Mouse (Mus musculus): ENCODE results near the gene Ptges2.
"Not testable (repeated sequence)": the region's sequence is repeated elsewhere in the genome, so short reads cannot be mapped to it uniquely, and the experiment has no call there.

Gene Ptges2

DNA sequence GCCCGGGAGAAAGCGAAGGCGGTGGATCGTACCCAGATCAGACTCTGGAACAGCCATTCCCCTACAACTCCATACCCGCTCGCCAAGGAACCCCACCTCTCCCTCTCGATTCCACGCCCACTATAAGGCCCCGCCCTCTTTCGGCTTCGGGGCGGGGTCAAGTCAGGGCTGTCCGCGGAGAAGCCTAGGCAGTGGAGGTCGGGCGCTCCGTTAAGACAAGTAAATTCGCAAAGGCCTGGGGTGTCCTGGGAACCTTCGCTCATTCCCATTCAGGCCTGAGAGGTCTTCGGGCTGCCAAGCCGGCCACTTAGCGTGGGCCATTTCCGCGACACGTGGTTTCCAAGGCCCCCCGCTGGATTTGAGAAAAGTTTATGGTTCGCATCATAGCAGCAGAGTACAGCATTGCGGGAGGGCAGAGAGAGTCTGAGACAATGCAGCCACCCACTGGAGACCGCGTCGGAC is at the start of gene Ptges2:
Ptges2 (plus strand) TSS at position 413 of the 462 bp plus-strand sequence.
- peak; percentile 92 to 94 for DNase-seq

DNA sequence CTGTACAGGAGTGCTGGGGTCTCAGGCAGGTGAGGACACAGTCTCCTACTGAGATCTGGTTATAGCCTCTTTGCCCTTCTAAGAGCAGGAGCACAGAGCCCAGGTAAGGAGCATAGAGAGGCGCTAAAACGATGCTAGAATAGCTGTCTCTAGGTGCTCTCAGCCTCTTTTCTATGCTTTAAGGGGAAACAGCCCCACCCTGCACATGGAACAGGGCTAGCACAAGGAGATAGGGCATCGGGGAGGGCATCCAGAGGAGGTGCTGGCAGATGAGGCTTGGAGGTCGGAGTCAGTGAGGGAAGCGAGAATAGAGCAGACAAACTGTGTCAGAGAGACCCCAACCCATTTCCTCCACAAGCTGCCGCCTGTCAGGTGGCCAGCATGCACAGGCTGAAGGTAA is 48.7 kb upstream of the Ptges2 start:
- DNase-seq = no peak

DNA sequence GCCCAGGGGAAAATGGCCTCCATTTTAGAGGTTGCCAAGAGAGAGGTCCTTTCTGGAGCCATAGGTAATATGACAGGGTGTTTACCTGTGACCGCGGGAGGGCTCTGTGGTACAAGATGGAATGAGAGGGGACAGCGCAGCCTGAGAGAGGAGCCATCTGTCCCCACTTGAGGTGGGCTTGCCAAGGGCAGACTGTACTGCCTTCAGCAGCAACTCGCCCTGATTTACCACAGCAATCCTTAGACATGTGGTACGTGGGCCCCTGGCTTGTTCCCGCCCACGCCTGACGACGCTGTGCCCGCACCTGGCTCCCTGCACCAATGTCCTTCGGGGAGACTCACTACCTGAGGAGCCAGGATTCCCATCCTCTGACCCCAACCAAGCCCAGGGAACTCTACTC is 47.4 kb upstream of the Ptges2 start:
- DNase-seq = no peak

DNA sequence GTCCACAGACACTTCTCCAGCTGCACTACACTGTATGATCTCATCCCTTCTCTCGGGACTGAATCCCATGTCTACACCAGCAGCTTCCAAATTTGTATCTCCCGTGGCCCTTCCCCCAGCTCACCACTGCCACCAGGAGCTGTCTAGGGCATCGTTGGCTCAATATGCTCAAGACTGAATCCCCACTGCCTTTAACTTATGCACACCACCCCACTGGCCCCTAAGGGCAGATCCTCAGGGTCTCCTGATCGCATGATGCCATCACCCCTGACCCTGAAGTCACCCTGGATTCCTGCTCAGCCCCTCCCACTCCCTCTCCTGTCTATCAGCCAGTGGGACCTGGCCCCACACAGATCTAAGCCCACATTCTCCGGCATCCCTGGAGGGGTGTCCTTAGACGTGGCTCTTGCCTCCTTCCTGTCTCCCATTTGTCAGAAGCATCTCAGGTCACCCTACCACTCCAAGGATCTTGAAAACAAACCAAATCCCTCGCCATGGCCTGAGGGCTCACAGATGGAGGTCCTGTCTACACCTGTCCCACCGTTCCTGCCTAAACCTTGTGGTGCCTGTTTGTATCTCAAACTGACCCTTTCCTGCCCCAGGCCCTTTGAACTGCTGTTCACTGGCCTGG is 46.0 kb upstream of the Ptges2 start:
- no peak for DNase-seq

DNA sequence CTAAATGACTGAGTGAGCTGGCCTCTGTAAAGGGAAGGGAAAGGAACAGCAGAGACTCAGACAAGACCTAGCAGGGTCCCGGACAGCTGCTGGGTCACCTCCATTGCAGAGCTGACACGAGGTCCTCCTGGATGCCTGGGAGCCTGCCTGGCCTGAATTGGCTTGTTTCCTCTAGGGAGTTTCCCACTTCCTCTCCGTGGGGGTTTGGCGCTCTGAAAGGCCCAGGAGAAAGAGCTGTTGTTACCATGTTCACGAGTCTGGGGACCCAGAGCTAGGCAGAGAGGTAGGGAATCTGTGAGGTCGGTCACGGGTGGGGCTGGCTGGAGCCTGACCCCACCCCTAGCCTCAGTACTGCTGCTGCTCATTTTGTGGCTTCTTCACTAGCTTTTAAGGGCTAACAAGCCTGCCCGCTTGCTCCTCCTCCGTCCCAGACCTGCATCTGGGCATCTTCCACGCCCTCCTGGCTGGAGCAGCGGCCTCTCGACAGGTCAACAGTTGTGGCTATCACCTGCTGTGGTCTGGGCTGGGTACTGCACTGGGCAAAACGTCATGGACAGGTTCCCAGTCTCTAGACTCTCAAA is 45.1 kb upstream of the Ptges2 start:
- DNase-seq = no peak

DNA sequence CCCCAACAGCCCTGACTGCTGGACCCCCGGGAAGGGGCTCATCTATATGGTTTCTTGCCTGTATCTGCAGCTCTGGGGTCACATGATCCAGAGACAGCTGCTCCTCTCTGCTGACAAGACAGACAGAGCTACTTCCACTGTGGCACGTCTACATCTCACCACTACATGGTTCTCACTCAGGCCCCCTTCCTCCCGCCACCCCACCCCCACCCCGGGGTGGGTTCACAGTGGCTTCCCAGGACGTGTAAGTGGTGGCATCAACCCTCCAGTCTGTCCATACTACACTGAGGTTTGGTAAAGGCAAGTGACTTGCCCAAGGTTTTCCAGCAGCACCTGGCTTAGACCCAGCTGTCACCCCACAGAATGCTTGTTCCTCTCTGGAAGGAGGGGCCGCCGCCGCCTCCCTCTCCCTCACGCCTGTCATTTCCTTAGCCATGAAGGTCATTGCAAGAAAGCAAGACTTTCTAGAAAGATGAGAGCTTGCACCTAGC is 44.2 kb upstream of the Ptges2 start:
- no peak for DNase-seq

DNA sequence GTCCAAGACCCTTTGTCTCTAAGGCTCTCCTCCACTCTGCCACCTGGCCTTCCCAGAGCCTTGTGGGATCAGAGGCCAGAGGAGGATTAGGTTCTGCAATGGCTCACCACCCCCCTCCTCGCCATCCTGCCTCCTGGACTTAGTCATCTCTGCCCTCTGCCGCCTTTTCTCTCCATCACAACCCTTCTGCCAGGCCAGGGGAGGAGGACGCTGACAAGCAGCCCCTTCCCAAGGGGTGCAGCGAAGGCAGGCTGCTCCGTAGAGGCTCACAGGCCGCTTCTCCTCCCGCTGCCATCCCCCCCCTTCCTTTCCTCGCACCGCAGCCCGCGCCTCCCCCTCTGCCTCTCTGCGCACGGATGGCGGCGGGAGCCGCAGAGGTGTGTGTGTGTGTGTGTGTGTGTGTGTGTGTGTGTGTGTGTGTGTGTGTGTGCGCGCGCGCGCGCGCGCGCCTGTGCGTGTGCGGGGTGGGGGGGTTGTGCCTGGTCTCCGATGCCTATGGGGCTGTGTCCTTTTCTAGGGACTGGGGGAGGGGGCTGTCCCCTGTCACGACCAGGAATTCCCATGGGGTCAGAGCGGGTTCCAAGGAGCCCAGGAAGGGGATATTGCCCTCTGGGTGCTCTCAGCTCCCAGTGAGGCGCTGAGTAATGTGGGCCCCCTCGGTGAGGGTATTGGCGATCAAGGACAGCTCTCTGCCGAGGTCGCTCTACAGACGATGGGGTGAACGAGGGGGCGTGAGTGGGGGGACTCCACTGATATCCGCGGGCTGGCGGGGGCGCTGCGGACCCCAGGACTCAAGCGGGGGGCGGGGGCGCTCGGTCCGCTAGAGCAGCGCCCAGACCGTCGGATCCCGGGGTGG is 43.3 kb upstream of the Ptges2 start, which contains the start of gene Ciz1:
Ciz1 (plus strand) TSS at position 177 of the 856 bp plus-strand sequence.
- peak in 1 of 2 experiments; percentile 7 for DNase-seq

DNA sequence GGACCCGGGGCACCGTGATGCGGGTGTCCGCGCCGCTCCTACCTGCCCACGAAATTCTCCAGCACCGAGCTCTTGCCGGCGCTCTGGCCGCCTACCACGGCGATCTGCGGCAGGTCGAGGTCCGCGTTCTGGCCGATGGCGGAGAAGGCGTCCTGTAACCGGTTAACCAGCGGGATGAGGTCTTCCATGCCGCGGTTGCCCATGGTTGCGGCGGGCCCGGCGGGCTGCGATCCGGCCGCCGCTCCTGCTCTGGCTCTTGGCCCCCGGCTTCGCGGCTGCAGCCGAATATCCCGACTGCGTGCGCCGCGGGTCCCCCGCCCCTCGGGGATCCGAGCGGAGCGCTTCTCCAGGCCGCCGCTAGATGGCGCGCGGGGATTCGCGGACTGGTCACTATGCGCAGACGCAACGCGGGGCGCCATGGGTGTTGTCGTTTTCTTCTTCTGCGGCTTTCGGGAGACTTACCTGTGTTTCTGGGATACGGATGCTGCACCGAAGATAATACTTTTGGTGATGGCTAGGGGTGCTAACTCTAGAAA is 42.6 kb upstream of the Ptges2 start, which contains the start of gene Dnm1:
Dnm1 (minus strand) TSS at position 332 of the 536 bp plus-strand sequence.
- DNase-seq = peak; percentile 89

DNA sequence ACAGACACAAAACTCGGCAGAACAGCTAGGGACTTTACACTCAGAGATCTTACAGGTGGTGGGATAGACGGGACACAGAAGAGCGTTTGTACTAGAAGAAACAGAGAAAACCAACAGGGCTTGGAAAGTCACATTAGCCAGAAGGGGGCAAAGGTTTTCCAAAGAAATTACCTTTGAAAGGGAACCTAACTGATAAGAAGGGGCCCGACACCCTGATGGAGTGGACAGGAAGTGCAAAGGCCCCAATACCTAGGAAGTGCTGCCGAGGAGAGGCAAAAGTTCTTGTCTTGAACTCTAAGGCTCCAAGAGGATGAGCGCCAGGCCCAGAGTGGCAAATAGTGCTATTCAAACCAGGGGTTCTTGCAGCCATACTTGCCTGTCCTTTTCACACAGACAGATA is 41.9 kb upstream of the Ptges2 start:
- no peak for DNase-seq

DNA sequence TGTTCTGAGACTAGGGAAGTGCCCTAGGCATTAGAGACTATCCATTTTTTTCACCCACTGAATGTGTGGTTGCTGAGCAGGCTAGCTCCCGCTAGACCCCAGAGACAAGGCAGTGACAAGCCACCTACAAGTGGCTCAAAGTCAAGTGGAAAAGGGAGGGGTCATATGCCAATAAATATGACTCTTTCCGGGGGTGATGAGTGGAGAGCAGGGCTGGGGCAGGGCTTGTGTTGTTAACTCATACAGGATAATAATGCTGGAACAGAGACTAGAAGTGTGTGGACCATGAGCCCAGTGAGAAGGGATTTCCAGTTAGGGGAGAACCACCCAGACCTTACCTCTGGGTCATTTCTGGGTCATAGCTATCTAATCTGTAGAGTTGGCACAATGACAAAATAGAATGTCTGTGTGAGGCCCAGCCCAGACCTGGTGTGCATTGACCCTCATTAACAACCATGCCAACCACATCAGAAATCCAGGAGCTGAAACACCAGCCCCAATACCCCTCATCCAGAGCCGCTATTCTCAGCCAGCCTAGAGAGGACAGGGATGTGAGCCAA is 41.3 kb upstream of the Ptges2 start:
- DNase-seq = no peak

DNA sequence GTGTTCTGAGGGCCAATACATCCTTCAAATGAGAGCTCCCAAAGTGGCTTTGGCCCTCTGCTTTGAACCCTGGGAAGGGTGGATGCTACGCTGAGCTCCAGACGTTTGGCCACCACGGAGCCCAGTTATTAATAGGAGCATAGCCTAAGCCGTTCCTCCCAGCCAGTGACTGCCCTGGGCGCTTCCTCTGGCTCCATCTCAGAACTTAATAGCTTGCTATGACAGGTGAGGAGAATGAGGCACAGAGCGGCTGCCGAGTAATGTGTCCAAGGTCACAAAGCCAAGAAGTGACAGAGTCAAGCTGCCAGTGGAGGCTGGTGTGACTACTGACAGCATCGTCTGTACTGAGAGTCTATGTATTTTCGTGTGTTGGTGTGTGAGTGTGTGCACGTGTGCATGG is 39.5 kb upstream of the Ptges2 start:
- DNase-seq = no peak

DNA sequence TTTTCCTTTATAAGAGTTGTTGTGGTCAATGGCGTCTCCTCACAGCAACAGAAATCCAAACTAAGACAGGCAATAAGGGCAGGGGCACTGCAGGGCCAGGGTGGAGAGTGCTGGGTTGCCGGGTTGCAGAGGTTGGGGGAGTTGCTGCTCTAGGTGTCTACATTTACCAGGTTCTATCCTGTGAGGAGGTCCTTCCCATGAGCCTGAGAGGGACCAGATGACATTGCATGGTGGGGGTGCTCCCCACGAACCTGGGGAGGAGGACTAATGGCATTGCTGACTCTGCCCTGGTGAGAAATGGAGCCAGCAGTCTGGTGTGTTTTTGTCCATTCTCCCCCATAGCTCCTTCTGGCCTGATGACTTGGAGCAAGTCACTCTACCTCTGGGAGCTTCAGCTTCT is 38.0 kb upstream of the Ptges2 start:
- no peak for DNase-seq

DNA sequence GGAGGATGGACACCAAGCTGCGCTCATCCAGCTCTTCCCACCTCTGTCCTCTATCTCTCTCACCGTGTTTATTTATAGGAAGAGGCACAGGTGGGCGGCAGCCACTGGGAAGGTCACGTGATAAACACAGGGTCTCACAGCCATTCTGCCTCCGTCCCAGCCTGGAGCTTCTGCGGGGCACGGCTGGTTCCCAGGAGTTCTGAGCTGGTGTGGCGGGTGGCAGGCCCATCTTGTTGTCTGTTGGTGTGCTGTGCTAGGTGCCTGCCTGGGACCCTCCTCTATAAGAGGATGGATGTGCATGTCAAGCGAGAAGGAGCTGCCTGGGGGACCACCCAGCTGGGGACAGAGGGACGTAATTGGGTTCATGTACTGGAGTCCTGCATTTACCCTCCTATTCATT is 37.3 kb upstream of the Ptges2 start:
- no peak for DNase-seq

DNA sequence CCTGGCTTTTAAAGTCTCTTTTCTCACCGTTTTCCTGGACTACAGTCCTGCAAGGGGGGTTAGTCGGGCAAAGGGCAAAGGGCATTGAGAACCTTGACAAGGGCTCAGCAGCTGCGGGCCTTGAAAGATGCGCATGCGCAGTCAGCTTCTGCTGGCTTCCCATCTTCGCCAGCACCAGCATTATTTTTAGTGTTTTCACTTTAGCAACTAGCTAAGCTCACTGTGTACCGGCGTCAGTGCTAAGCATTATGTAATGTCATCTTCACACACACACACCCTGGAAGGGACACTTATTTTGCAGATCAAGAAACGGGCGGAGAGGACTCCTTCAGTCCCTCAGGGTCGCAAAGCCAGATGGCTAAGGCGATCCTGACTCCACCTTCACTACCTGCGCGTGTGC is 35.0 kb upstream of the Ptges2 start:
- peak; percentile 91 to 95 for DNase-seq

DNA sequence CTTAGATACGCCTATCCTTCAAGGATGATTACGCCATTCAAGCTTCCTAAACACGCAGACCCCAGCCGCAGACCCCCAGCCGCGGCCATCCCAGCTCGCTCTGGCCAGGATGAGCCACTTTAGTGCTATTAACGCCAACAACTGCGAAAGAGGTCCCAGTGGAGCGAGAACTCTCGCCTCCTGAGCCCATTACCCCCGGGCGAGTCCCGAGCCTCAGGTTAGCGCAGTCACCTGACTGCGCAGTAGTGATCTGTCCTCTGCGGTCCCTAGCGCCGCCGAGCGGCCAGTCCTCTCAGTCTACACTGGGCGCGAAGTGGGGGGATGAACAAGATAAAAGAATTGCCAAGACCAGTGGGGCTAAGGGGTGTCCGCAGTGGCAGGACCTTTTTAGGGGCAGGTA is 34.3 kb upstream of the Ptges2 start:
- DNase-seq = peak; percentile 83 to 91

DNA sequence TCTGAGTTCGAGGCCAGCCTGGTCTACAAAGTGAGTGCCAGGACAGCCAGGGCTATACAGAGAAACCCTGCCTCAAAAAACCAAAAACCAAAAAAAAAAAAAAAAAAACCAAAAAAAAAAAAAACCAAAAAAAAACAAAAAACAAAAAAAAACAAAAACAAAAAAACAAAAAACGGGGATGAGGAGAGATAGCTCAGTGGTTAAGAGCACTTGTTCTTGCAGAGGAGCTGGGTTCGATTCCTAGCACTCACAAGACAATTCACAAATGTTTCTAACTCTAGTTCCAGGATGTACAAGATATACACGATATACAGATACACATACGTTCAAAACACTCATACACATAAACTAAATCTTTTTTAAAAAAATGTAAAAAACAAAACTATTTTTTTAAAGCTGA is 33.4 kb upstream of the Ptges2 start:
- DNase-seq = not testable (repeated sequence)

DNA sequence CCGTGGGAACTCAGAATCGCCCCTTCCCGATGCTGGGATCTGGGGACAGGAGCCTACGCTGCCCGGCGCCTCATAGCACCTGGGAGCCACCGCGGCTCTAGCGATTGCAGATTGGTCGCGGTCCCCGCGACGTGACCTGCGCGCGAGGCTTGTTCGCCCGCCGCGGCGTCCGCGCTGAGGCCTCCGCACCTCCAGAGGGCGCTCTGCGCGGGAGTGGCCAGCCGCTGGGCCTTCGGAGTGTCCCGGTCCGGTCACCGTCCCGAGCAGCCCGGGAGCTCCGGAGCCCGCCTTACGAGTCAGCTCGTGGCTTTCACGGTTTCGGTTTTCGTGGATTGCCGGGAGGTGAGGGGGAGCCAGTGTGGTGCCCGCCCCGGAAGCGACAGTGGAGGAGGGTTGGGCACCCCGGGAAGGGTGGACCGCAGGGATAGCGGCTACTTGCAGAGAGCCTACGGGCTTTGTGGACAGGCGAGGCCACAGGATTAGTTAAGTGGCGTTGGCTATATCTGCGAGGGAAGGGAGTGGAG is 32.8 kb upstream of the Ptges2 start:
- DNase-seq = peak; percentile 88 to 96

DNA sequence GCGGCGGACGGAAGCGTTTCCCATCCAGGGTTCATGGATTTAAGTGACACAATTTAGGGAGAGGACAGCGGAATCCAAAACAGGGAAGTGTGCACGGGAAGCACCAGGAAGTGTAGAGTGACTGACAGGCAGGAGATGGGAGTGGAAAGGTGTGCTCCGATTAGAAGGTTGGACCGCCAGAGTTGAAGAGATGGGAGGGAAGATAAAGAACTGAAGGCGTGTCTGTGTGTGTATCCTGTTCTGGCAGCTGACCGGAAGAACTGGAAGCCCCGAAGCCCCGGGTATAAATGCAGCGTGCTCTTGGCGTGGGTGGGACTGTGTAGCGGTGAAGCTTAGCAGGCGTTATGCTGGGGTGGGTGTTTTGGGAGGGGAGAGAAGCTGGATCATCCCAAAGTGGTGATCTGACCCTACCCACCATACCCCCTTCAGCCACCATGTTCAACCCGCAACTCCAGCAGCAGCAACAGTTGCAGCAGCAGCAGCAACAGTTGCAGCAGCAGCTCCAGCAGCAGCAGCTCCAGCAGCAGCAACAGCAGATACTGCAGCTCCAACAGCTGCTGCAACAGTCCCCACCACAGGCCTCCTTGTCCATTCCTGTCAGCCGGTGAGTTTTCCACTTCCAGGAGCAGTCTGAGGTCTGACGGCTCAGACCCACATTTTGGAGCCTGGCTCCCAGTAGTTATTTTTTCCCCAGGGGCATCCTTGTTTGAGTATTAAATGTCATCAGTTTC is 32.2 kb upstream of the Ptges2 start:
- peak; percentile 48 to 72 for DNase-seq

DNA sequence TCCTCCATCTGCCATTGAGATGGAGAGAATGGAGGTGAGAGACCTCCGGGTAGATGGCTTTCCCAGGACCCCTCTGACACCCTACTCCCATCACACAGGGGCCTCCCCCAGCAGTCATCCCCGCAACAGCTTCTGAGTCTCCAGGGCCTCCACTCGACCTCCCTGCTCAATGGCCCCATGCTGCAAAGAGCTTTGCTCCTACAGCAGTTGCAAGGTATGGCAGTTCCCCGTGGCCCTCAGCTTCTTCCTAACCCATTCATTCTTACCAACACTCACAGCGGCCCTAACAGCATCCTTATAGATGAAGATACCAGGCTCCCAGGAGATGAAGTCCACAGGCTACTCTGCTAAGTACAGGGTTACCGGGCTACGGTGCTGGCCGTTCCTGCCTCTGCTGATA is 31.6 kb upstream of the Ptges2 start:
- no peak for DNase-seq

DNA sequence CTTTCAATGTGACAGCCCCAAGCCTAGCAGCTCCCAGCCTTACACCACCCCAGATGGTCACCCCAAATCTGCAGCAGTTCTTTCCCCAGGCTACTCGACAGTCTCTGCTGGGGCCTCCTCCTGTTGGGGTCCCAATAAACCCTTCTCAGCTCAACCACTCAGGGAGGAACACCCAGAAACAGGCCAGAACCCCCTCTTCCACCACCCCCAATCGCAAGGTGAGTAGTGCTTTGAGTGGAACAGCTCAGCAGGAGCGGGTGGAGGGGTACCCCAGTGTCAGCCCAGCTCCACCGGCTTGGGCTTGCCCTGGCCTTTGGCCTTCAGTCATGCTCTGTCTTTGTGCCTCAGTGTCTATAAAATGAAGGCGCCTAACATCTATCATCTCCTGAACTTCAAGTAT is 28.4 kb upstream of the Ptges2 start:
- DNase-seq = no peak

DNA sequence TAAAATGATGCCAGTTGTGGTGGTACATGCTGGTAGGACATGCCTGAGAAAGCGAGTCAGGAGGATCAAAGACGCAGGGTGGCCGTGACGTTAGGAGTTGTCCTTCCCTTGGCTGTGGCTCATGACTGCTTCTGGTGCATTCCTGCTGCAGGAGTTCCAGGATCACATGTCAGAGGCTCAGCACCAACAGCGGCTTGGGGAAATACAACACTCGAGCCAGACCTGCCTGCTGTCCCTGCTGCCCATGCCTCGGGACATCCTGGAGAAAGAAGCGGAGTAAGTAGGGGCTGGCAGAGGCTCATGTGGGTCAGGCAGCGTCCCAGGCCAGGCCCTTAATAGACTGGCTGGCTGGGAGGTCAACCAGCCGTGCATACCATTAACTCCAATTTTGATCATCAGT is 21.5 kb upstream of the Ptges2 start:
- no peak for DNase-seq
